Mouse (Mus musculus): ENCODE data around the gene Rgs7.

GRCm38 (mm10) chr1:175184736-175185135 is 307.6 kb downstream of the Rgs7 start:
- no peak for TF ChIP-seq CTCF (IDR thresholded peaks at IDR 0.05; ENCODE audit: extremely low read depth, insufficient read depth, low read length)
- TF ChIP-seq POLR2A (IDR thresholded peaks at IDR 0.05; ENCODE audit: extremely low read depth, insufficient read depth, low read length): no peak

Measured in cortical plate, adult 2 months (tissue).